Mouse (Mus musculus) liver (tissue): ENCODE results near the gene Prss16.

Source experiments
- DNase-seq: peaks from one replicate; pipeline ENCODE4 v3.0.0-alpha.2; 2020; ENCODE audit warnings: mixed read lengths

The Prss16 gene

GRCm38 (mm10) chr13:22009642-22010041 lies at the start of gene Prss16:
TSS of gene Prss16 (minus strand) at chr13:22009742.
- DNase-seq = no peak

- DNase-seq = no peak
Observed at GRCm38 (mm10) chr13:22053754-22054153, 44.2 kb upstream of the Prss16 start.

- DNase-seq = no peak
Observed at GRCm38 (mm10) chr13:22051523-22051859, 41.9 kb upstream of the Prss16 start.

GRCm38 (mm10) chr13:22050591-22051522 lies 41.3 kb upstream of the Prss16 start:
- peak; percentile 98 for DNase-seq

GRCm38 (mm10) chr13:22049737-22050440 lies 40.3 kb upstream of the Prss16 start:
- DNase-seq = peak; percentile 55

GRCm38 (mm10) chr13:22049041-22049440 lies 39.5 kb upstream of the Prss16 start:
- DNase-seq = no peak

- no peak for DNase-seq
Observed at GRCm38 (mm10) chr13:22045311-22045710, 35.8 kb upstream of the Prss16 start.

GRCm38 (mm10) chr13:22044432-22045155 lies 35.1 kb upstream of the Prss16 start:
- DNase-seq = no peak

GRCm38 (mm10) chr13:22043503-22044431 lies 34.2 kb upstream of the Prss16 start:
- peak; percentile 55 for DNase-seq

- peak; percentile 88 for DNase-seq
Observed at GRCm38 (mm10) chr13:22042568-22043502, 33.3 kb upstream of the Prss16 start, which contains the start of the genes Hist1h2ag and Hist1h2bj. TSS of gene Hist1h2ag (minus strand) at chr13:22042944. TSS of gene Hist1h2bj (plus strand) at chr13:22043214.

GRCm38 (mm10) chr13:22041651-22042567 lies 32.4 kb upstream of the Prss16 start:
- peak; percentile 45 for DNase-seq

GRCm38 (mm10) chr13:22041142-22041536 lies 31.6 kb upstream of the Prss16 start, which contains the start of gene Hist1h4i:
TSS of gene Hist1h4i (minus strand) at chr13:22041362.
- DNase-seq = peak; percentile 95

- DNase-seq = peak; percentile 75
Observed at GRCm38 (mm10) chr13:22040464-22041141, 31.1 kb upstream of the Prss16 start.

GRCm38 (mm10) chr13:22039951-22040463 lies 30.5 kb upstream of the Prss16 start:
- no peak for DNase-seq

GRCm38 (mm10) chr13:22039364-22039763 lies 29.8 kb upstream of the Prss16 start:
- DNase-seq = no peak

- no peak for DNase-seq
Observed at GRCm38 (mm10) chr13:22037415-22037814, 27.9 kb upstream of the Prss16 start.

- no peak for DNase-seq
Observed at GRCm38 (mm10) chr13:22036986-22037385, 27.4 kb upstream of the Prss16 start.

GRCm38 (mm10) chr13:22036149-22036956 lies 26.8 kb upstream of the Prss16 start:
- DNase-seq = peak; percentile 61
